Mouse (Mus musculus): ENCODE measurements around the gene Stk11ip.

Stk11ip gene

DNA sequence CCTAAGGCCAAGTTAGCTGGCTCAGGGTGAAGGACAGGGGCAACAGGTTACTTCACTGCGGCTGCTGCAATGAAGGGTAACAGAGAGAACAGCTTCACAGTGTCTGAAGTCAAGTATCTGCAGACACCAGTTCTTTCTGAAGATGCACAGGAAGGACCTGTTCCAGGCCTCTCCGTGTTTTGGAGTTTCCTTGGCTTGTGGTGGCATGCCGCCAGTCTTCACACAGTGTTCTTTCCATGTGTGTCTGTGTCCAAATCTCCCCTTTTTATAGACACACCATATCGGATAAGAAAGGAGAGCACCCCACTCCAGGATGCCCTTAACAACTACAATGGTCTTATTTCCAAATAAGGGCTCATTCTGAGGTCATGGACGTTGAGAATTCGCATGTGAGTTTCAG is 23.0 kb downstream of the Stk11ip start:
- DNase-seq, result no peak

DNA sequence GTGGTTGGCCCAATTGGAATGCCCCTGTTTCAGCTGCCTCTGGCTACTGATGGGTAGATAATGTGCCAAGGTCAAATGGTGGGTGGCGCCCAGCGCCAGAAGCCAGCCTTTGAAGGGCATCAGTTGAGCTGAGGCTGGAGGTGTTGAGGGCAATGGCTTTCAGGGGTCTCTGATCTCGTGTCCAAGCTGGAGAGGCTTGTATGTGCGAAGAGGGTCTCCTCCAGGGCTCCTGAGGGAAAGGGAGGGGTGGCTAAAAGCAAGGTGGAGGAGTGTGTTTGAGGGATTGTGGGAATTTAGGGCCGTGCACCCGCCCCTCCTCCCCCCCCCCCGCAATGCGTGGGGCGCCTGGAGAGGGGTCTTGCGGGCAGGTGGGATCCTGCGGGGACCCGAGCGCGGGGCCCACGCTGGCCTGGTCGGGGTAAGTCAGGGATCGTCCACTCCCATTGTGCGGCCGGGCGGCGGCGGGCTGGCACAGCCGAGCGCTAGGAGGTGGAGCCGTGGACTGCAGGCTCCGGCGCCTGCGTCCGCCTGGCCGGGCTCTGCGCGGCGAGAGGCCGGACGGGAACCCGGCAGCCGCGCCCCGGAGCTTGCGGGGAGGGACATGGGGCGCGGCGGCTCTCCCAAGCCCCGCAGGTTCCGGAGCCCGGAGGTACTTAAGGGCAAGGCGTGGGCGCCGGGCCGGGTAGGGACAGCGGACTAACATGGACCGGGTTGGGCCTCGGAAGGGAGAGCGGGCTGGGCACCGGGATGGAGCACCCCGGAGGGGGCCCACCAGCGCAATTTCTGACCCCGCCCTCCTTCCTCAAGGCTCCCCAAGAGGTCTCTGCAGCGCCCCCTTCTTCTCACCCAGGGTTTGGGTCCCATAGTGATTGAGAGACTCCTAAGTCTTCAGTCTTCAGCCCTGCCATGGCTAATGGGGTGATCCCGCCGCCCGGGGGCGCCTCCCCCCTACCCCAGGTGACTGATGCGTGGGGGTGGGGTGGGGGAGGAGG is 24.9 kb downstream of the Stk11ip start, which contains the start of gene Slc4a3:
Gene Slc4a3 (plus strand): TSS at position 302 of the 992 bp plus-strand sequence.
- DNase-seq, result peak; percentile 52

DNA sequence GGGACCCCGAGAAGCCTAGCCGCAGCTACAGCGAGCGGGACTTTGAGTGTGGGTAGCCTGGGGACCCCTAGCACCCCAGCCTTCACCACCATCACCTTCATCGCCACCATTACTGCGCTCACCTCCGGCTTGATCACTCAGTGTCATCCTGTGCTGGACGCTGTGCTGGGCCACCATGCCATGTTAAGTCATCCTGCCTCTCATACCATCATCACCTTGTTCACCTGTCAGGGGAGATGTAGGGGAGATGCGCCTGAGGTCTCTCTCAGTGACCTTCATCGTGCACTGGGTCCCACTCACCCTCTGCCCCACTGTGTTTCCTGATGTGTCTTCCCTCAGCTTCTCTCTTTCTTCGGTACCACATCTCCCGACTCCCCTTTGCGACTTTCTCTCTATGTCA is 26.0 kb downstream of the Stk11ip start:
- no peak for DNase-seq

DNA sequence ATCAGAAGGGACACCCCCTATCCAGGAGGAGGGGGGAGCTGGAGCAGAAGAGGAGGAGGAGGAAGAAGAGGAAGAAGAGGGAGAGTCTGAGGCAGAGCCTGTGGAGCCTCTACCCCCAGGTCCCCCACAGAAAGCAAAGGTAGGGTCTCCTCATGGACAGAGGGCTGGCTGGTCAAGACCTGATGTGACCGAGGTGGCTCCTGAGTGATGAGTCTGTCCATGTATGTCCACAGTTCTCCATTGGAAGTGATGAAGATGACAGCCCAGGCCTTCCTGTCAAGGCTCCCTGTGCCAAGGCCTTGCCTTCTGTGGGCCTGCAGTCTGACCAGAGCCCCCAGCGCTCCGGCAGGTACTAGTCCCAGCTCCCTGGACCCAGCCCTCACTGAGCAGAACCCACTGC is 26.8 kb downstream of the Stk11ip start:
- DNase-seq, result no peak

DNA sequence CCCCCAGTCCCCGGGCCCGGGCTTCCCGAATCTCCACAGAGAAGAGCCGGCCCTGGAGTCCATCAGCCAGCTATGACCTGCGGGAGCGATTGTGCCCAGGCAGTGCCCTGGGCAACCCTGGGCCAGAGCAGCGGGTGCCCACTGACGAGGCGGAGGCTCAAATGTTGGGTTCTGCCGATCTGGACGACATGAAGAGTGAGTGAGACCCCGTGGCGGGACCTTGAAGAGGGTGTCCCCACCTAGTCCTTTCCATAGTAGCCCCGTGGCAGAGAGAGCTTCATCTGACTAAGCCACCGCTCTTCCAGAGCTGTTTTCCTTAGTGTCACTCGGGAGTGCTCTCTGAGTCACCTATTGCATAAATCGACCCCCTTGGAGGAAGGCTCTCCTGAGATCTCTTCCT is 27.5 kb downstream of the Stk11ip start:
- no peak for DNase-seq

DNA sequence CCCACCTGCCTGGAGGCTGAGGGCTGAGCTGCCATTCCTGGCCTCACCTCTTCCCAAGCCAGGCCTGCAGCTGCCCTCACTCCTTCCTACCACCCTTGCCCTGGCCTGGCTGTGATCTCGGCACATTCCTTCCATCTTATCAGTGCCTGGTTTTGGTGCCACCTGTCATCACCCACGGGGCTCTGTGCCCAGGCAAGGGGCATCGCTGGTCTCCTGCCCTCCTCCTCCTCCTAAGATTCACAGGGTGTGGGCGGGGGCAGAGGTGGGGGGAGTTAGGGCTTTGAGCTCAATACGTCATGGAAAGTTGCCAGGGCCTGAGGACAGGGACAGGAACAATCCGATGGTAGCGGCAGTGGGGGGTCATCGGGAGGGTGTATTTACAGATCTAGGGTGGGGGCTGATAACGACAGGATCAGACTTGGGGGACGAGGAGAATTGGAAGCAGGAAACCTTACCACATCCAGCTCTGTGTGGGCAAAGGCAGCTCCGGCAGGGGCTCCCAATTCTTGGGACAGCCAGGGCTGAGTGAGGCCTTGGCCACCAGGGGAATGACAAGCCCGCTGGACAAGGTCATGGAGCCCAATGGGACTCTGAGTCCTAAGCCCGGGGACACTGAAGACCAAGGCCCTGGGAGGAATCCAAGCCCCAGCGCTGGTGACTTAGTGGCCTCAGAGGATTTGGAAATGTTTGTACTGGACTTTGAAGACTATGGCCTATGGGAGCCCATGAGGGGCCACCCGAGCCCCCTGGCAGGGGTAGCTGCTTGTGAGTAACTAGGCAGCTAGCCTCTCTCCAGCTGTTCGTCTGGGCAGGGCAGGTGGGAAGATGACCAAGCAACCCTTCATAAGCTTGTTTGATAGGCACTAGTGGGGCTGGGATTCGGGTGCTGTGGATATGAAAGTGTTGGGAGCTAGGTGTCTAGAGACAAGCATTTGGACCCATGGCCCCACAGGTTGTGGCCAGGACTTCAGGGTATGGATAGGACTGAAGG is 28.3 kb downstream of the Stk11ip start:
- DNase-seq, result no peak

DNA sequence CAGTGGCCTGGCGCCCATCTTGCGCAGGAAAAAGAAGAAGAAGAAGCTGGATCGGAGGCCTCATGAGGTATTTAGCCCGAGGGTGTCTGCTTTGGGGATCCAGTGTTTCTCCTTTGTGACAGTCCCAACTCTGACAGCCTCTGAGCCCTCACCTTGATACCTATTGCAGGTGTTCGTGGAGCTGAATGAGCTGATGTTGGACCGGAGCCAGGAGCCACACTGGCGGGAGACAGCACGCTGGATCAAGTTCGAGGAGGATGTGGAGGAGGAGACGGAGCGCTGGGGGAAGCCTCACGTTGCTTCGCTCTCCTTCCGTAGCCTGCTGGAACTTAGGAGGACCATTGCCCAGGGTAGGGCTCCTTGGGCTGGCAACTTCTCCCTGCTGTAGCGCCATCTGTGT is 29.3 kb downstream of the Stk11ip start:
- no peak for DNase-seq

DNA sequence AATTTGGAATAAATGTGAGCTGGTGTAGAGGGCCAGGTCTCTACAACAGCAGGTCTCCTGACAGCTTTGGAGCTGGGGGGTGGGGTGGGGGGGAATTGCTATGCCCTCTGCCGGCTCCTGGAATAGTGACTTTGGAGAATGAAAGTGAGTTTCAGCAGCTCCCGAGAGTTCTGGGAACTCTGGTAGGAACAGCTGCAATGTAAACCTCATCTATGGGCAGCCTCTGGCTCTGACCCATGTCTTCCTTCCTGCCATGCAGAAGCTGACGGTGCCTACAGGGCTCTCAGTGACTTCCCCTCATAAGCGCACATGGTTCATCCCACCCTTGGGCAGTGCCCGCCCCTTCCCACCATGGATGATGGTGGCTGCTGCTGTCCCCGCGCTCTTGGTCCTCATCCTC is 34.4 kb downstream of the Stk11ip start:
- no peak for DNase-seq

DNA sequence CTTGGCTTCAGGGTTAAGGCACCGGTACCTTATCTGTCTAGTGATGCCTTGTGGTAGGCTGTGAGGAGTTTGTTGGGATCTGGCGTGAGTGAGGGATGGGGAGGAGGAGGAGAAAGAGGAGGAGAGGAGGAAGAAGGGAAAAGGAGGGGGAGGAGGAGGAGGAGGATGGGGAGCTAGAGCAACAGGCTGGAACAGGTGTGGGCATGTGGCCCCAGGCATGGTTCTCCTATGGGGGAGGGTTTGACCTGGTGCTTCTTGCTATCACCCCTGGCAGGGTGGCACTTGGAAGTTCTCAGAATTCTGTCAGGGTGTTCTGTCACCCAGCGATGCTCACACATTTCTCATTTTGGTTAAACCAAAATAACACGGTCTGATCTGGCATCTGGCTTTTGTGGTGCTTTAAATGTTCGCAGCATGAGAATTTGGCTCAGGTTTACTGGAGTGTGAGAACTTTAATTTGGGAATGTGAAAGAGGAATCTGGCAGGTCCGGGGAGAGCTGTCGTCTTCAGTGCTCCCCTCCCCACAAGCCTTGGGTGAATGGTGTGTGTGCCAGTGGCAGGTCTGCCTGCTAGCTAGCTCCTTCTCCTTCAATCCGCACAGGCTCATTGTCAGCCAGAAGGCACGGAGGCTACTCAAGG is 34.9 kb downstream of the Stk11ip start:
- DNase-seq, result peak; percentile 59

DNA sequence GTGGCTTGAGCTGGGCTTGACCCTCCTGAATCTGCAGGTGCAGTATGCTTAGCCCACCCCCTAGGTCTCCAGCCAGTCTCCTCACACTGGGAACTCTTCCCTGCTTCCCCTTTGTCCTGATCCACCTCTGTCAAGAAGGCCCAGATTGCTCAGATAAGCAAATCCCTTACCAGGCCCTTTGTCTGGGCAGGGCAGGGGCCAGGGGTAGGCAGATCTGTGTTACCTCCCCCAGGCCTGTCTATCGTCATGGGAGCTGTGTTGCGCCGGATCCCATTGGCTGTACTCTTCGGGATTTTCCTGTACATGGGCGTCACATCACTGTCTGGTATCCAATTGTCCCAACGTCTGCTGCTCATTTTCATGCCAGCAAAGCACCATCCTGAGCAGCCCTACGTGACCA is 35.7 kb downstream of the Stk11ip start:
- no peak for DNase-seq

DNA sequence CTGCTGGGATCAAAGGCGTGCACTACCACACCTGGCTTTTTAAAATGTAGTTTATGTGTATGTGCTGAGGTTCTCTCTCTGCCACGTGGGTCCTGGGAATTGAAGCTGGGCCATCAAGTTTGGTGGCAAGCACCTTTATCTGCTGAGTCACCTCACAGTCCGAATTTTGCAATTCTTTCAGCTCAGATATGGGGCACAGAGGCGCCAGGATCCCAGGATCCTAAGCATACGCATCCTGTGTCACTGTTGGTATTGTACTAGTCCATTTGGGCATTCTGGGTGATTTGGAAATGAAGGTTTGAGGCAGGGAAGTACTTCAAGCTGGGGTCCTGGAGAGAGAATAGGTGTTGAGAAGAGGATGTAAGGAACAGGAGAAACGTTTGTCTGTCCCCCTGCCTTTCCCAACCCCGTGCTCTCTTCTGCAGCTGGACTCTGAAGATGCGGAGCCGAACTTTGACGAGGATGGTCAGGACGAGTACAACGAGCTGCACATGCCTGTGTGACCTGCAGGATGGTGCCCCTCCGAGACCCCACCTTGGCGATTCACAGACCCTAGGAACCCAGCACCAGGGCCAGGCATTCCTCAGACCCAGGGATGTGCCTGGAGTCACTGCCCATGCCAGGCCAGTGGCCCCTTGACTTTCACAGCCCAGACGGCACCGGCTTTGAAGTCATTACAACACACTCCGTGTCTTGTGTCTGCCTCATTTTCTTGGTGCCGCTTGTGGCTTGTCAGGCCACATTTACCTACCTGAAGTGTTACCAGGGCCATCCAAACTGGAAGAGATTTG is 37.3 kb downstream of the Stk11ip start:
- no peak for DNase-seq

DNA sequence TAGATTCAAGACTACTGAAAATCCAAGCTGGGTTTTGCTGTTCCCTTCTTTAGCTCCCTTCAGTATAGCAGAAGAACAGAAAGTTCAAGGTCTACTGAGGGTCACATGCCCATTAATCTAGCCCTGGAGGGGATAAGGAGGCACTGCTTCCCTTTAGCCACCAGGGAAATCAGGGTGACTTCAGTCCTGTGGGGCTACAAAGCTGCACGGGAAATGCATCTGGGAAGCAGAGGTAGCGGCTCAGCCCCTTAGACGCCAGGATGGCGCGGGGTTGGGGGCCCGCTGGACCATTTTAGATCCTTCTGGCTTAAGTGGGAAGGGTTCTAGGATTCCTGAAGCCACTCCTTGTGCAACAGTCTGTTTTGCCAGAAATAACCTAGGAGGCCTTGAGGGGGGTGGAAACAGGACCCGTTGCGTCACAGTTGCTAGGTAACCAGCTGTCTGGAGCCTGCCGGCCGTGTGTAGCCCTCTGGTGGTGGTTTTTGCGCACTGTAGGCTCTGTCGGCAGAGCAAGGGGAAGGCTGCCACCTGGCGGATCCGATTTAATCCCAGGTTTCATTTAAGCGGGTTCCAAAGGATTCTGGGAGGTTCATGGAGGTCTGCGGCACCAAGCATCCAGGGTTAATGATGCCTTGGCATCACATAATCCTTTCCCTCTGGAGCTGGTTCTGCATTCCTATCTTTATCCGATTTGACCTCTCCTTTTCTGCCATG is 38.0 kb downstream of the Stk11ip start:
- DNase-seq, result peak; percentile 95

DNA sequence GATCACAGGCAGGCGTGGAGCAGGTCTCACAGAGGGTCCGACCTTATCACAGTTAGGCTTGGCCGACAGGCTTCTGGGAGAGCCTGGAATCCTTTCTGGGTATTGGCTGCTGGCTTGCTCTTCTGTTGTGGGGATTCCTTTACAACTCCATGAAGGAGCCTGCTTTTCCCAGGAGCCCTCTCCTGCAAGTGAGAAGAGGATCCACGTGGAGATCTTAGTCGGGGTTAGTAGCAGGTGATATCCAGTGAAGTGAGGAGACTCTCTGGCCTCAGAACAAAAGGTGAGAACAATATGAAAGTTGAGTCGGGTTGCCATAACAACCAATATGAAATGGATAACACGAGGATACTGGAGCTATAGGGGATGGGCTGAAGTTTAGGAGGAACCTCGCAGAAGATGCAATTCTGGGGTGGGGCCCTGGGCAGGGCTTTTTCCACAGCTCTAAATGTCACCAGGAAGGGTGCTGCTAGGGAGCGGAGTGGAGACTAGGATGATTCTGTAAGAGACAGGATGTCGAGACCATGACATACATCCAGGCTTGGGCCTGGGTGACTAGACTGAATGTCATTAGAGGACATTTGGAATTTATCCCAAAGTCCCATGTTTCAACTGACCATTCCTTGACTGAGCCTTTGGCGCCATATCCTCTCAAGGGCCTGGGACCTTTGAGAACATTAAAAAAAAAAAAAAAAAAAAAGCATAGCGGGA is 39.0 kb downstream of the Stk11ip start:
- no peak for DNase-seq

DNA sequence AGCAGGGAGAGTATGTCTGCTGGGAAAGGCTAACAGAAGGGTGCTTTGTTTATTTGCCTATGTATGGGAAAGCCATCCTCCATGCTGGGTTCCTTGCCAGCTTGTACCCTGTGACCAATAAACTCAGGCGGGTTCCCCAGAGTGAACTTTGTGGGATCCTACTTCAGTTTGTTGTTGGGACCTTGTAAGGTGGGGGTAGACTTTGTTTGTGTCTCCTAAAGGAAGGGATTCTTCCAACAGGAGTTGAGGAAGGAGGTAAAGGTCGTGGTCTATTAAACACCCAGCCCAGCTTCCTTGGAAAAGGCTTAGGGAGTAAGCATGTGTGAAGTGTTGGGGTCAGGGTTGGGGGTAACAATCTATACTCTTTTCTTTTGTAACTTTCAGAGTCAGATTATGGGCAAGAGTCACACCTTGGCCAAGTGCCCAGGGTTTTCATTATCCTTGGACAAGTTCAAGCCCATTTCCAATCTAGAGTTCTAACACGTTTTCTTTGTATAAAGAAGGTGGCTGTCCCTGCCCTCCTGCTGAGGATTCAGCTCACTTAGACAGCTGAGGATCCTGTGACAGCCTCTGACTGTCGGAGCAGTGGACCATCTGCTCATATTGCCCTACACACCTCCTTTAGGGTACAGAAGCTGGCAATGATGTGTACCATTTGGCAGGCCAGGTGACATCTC is 40.0 kb downstream of the Stk11ip start:
- DNase-seq, result no peak

DNA sequence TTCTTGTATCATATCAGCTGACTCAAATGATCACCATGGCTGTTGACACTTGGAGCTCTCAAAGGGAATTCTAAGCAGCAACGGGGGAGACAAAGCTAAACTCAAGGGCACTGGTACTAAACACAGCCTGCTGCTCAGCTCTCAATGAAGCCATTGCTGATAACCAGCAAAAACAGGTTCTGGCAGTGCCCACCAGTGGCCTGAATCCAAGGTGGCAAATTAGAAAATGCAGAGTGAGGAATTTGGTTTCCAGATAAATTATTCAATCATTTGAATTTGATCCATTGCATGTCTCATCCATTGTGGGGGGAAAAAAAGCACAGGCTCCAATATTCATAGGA is 40.5 kb downstream of the Stk11ip start:
- DNase-seq, result no peak

DNA sequence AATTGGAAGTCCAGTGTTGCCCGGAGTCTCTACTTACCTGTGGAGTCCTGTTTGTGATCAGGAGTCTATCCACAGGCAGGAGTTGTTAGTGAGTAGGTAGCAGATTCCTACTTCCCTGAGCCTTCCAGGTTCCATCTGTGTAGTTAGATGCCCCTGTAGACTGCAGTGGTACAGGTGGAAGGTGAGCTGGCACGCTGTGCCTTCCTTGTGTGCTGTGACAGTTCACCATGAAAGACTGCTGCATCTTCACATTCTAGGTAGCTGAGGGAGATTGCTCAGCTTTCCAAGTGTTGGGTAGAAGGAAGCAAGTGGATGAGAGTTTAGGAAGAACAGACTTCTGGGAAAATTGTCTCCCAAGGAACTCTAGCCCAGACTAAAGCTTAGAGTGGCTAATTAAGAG is 42.8 kb downstream of the Stk11ip start:
- DNase-seq, result no peak

DNA sequence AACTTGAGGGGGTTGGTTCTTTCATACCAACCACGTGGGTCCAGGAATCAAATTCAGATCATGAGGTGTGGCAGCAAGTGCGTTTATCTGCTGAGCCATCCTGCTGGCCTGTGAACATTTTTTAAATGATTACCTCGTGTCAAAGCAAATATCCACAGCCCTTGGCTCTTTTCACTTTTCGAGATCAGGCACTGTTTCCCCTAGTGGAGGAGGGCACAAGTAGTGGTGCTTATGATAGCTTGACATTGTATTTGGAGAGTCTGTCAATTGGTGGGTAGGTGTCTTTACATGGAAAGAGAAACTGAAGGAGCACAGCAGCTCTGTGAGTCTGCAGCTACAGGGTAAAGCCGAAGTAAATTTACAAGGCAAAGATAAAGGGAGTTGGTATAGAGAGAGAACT is 43.6 kb downstream of the Stk11ip start:
- no peak for DNase-seq

DNA sequence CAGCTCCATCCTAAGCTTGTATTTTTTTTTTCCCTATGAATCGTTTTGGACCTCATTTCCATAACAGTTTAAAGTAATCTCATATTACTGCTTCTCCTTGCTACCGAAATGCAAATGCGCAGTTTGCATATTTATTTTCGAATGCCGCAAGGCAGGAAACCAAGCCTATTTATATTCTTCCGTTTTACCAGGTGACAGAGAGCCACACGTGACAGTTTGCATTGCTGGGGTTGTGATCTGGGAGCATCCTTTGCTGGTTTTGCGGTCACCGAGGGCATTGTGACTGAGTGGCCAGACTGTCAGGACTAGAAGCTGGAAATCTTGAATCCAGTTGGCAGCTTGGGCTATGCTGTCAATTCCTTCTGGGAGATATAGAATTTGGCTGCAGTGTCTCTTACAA is 44.3 kb downstream of the Stk11ip start:
- no peak for DNase-seq

DNA sequence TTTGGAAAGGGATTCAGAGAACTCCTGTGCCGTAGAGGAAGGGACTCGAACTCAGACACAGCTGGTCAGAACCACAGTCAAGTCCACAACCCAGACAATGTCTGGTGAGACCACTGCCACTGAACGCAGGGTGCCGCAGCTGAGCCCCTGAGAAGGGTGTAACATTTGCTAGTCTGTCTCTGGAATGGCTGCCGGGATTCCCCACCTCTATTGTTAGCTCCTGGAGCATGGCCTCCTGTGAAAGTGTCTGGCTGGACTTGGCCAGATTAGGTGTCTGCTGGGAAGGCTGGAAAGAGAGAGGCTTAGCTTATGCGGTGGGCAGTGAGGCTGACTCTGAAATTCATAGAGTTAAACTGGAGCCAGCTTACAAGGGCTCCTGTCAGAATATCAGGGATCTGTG is 49.1 kb downstream of the Stk11ip start:
- DNase-seq, result no peak

DNA sequence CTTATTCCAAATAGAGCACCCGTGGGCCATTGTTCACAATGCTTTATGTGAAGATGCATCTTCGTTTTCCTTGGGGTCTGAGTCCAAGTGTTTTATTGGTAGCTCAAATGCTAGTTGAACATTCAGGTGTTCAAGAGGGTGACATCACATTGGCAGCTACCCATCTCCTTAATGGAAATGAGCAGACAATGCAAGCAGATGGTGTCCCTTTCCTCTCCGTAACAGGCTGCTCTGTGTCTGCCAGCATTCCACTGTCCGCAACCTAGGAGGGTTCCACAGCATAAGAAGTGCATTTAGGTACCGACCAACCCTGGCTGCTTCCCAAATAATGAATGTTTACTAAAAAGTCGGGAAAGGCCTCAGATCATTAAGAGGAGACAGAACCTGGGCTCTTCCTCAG is 51.4 kb downstream of the Stk11ip start:
- DNase-seq, result no peak
